Mouse (Mus musculus): Measurements from ENCODE around the gene Folr2.

Folr2 gene

GRCm38 (mm10) chr7:101857094-101857493, at the start of gene Folr2:
Folr2 (minus strand) TSS chr7:101857194.
- no peak for DNase-seq (ENCODE audit: low spot score)

- peak; percentile 10 for DNase-seq (ENCODE audit: low spot score)
Measured at GRCm38 (mm10) chr7:101906696-101907095, 49.7 kb upstream of the Folr2 start.

GRCm38 (mm10) chr7:101906287-101906681, 49.3 kb upstream of the Folr2 start, which contains the start of gene Tomt:
Tomt (minus strand) TSS chr7:101906359.
- DNase-seq (ENCODE audit: low spot score): no peak

- DNase-seq (ENCODE audit: low spot score): peak; percentile 97
Measured at GRCm38 (mm10) chr7:101905561-101906286, 48.7 kb upstream of the Folr2 start, which contains the start of gene Lamtor1. Lamtor1 (plus strand) TSS chr7:101905904.

- no peak for DNase-seq (ENCODE audit: low spot score)
Measured at GRCm38 (mm10) chr7:101902846-101903245, 45.9 kb upstream of the Folr2 start.

- no peak for DNase-seq (ENCODE audit: low spot score)
Measured at GRCm38 (mm10) chr7:101901969-101902368, 45.0 kb upstream of the Folr2 start.

- DNase-seq (ENCODE audit: low spot score): no peak
Measured at GRCm38 (mm10) chr7:101900331-101901097, 43.5 kb upstream of the Folr2 start.

GRCm38 (mm10) chr7:101896104-101897066, 39.4 kb upstream of the Folr2 start:
- peak; percentile 98 for DNase-seq (ENCODE audit: low spot score)

GRCm38 (mm10) chr7:101895695-101896094, 38.7 kb upstream of the Folr2 start:
- DNase-seq (ENCODE audit: low spot score): no peak

GRCm38 (mm10) chr7:101888460-101888859, 31.5 kb upstream of the Folr2 start:
- no peak for DNase-seq (ENCODE audit: low spot score)

GRCm38 (mm10) chr7:101886274-101886673, 29.3 kb upstream of the Folr2 start:
- DNase-seq (ENCODE audit: low spot score): no peak

- DNase-seq (ENCODE audit: low spot score): no peak
Measured at GRCm38 (mm10) chr7:101884160-101884559, 27.2 kb upstream of the Folr2 start.

- no peak for DNase-seq (ENCODE audit: low spot score)
Measured at GRCm38 (mm10) chr7:101882413-101883154, 25.6 kb upstream of the Folr2 start.

- DNase-seq (ENCODE audit: low spot score): no peak
Measured at GRCm38 (mm10) chr7:101880855-101881254, 23.9 kb upstream of the Folr2 start.

GRCm38 (mm10) chr7:101875978-101876377, 19.0 kb upstream of the Folr2 start:
- DNase-seq (ENCODE audit: low spot score): no peak

GRCm38 (mm10) chr7:101871296-101871695, 14.3 kb upstream of the Folr2 start:
- DNase-seq (ENCODE audit: low spot score): no peak

- DNase-seq (ENCODE audit: low spot score): no peak
Measured at GRCm38 (mm10) chr7:101870629-101871028, 13.6 kb upstream of the Folr2 start, which contains the start of gene Folr1. Folr1 (minus strand) TSS chr7:101870788.

GRCm38 (mm10) chr7:101869163-101869500, 12.1 kb upstream of the Folr2 start:
- no peak for DNase-seq (ENCODE audit: low spot score)

- DNase-seq (ENCODE audit: low spot score): no peak
Measured at GRCm38 (mm10) chr7:101868241-101869162, 11.5 kb upstream of the Folr2 start.

GRCm38 (mm10) chr7:101867482-101867881, 10.5 kb upstream of the Folr2 start:
- no peak for DNase-seq (ENCODE audit: low spot score)

All from T-cell, adult 2 months (primary cell).